Mouse (Mus musculus): ENCODE measurements around the gene Sart3. TPM values are rescaled to one million over a fixed set of nuclear protein-coding genes. Genes with fewer than 3 reads are reported as not detected.
"Not testable (repeated sequence)": the region's sequence is repeated elsewhere in the genome, so short reads cannot be mapped to it uniquely, and the experiment has no call there.

Gene Sart3
- total RNA-seq (2021): 10 to 100 TPM; 29.1 to 35.0 TPM

DNA sequence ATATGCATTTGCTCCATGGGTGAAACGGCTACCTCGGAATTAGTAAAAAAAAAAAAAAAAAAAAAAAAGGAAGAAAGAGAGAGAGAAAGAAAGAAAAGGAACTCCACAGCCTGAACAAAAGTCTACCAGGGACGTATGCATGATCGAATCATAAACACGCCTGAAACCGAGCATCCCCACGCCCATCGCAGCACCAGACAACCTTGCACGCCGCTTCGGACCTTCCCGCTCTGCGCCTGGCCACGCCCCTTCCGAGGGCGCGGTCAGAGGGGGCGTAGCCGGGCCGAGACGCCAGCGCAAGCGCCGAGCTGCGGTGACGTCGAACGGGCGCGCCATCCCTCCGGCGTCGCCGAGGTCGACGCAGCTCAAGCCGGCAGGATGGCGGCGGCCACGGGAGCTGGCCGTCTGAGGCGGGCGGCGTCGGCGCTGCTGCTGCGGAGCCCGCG lies at the start of gene Sart3, which contains the start of gene Iscu:
Sart3 (minus strand) TSS at position 61 of the 446 bp plus-strand sequence.
Iscu (plus strand) TSS at position 299 of the 446 bp plus-strand sequence.
- intact Hi-C loops (cut with DNase I): loop anchor here (2.0 to 5.0 kb wide), 2 partner anchors 72 to 180 kb away; no protein-coding TSS in a partner anchor

DNA sequence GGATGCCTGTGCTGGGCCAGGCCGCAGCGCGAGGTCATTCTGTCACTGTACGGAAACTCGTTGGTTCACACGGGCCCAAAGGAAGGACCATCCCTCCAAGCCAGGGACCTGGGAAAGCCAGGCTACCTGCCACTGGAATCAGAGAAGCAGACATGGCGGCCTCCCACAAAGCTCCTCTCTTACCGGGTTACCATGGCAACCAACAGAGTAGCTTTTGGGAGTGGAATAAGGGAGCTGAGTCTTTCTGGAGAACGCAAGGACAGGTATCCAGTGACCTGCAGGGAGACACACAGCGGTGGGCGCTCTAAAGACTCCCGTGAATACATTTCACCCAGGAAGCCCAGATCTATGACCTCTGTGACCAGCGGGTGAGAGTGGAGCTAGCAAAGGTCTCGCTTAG lies 46.3 kb upstream of the Sart3 start:
- intact Hi-C loops (cut with DNase I): loop anchor here (10.0 kb wide), 1 partner anchor 454 kb away; no protein-coding TSS in a partner anchor
- no peak for DNase-seq (ENCODE audit: extremely low spot score in 1 of 2, low spot score in 2 of 2)

More for the DNA sequence above, at the start of gene Sart3, which contains the start of gene Iscu:
- peak; percentile 90 to 97 for DNase-seq (ENCODE audit: extremely low spot score in 1 of 2, low spot score in 2 of 2)

DNA sequence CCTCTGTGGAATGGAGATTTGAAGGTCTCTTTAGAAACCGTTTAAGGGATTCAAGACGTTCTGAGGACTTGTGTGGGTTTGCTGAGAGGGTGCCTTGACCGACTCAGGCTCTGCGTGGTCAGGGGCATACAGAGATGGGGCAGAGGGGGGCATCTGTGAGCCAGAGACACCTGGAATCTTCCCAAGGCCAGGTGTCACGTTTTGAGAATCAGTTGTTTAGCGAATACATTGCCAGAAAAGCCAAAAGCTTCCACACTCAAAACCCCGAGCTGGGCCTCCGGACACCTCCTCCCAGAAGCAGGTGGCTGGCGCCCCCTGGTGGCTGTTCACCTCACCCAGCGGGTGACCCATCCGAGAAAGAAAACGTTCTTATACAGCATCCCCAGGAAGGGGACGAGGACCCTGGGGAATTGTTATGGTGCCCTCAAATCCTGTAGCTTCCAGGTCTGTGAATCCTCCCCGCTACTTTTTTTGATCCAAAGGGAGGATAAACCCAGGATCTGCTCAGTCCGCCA lies 43.4 kb upstream of the Sart3 start:
- DNase-seq (ENCODE audit: extremely low spot score in 1 of 2, low spot score in 2 of 2): peak in 1 of 2 experiments; percentile 82
- intact Hi-C loops (cut with DNase I): loop anchor here (1.0 to 10.0 kb wide), 2 partner anchors 42 to 451 kb away; no protein-coding TSS in a partner anchor

DNA sequence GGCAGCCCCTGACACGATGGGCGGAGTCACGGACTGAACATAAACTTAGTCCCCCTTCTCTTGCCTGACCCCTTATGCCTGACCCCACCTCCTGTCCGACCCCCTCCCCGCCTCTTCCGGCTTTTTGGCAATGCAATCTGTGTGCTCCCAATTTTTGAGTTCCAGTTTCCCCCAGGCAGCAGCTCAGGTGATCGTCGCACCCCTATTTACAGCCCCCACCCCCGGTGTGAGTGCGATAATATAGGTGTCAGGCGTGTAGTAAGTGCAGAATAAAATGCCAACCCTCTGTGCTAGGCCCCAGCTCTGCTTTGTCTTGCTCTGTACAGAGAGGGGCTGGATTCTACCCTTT lies 42.7 kb upstream of the Sart3 start:
- intact Hi-C loops (cut with DNase I): loop anchor here (1.0 to 10.0 kb wide), 2 partner anchors 42 to 450 kb away; no protein-coding TSS in a partner anchor
- no peak for DNase-seq (ENCODE audit: extremely low spot score in 1 of 2, low spot score in 2 of 2)

DNA sequence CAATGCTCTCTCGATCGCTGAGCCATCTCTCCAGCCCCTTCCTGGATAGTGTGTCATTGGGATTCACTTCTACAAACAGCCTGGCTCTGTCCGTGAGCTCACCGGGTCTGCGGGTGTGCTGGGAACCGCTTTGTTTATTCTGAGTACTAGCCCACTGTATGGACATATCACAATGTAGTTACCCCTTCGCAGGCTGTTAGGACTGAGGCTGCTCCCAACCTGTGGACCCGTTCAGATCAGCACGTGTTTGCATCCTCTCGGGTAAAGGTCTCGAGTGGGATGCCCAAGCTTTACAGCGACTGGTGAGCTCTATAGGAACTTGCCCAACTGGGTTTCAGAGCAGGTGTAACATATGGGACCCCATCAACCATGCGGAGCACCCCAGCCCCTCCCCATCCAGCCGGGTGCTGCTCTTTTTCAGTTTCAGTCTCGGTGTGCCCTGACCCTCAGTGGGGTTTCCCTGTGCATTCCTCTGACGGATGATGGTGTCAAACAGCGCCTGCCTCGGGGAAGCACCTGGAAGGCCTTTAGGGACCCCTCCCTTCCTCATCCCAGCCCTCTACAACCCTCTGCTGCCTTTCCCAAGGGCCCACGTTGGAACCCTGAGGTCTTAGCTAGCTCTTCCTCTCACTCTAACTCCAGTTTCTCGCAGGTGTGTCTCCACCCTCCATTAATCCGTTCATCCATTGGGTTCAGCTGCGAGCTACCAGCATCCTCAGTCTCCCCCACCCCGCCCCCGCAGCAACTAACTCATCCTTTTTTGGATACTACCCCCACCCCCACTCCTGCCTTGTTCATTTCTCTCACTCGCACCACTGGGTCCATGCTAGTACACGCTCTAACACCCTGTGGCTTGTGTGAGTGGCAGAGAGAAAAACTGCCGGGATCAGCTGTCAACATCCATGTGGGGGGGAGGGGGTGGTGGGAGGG lies 42.1 kb upstream of the Sart3 start:
- no peak for DNase-seq (ENCODE audit: extremely low spot score in 1 of 2, low spot score in 2 of 2)
- intact Hi-C loops (cut with DNase I): loop anchor here (1.0 to 10.0 kb wide), 2 partner anchors 41 to 450 kb away; no protein-coding TSS in a partner anchor

DNA sequence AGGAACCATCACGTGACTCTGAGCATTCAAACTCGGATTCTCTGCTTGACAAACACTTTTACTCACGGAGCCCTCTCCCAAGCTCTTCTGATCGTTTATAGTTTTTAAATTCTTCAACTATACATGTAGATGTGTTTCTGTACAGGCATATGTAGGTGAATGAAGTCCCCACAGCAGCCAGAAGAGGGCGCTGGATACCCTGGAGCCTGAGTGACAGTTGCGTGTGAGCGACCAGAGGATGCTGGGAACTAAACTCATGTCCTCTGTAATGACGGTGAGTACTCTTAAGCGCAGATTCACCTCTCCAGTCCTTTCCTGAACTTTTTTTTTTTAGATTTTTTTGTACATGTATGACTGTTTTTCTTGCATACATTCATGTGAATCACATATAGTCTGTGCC lies 41.3 kb upstream of the Sart3 start:
- no peak for DNase-seq (ENCODE audit: extremely low spot score in 1 of 2, low spot score in 2 of 2)
- intact Hi-C loops (cut with DNase I): loop anchor here (10.0 kb wide), 1 partner anchor 449 kb away; no protein-coding TSS in a partner anchor

DNA sequence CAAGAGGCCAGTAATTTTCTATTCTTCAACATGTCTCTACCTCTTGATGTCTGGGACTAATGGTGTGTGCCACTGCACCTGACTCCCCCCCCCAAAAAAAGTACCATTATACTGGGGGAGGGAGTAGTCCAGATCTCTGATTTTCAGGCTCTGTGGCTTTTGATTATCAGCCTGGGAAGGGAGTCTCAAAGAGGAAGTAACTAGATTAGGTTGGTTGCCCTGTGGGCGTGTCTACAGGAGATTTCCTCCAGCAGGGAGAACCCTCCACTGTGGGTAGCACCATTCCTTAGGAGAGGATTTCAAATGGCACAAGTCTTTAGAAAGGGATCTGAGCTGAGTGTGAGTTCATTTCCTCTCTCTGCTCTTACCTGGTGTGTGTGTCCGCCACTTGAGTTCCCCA lies 40.3 kb upstream of the Sart3 start:
- intact Hi-C loops (cut with DNase I): loop anchor here (10.0 kb wide), 1 partner anchor 448 kb away; no protein-coding TSS in a partner anchor

DNA sequence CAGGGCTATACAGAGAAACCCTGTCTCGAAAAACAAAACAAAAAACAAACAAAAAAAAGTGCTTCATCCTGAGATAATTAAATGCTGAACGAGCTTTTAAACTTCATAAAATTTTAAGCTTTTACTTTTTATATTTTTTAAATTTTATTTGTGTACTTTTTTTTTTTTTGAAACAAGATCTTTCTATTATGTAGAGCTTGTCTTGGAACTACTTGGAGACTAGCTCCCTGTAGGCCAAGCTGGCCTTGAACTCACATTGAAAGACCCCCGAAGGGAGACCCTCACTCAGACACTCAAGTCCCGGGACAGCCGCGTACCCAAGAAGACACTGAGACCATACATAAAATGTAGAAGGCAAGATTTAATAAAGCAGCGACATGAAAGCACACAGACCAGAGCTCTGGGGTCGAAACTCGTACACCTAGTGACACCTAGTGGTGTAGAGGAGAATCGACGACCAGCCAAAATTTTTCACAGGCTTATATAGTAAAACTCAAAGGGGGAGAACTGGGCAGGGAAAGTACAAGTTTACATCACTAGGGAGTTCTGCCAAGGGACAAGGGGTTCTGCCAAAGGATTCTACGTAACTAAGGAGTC lies 39.6 kb upstream of the Sart3 start:
- intact Hi-C loops (cut with DNase I): loop anchor here (10.0 kb wide), 1 partner anchor 447 kb away; no protein-coding TSS in a partner anchor
- DNase-seq (ENCODE audit: extremely low spot score in 1 of 2, low spot score in 2 of 2): not testable (repeated sequence)

More for the DNA sequence above, 40.3 kb upstream of the Sart3 start:
- no peak for DNase-seq (ENCODE audit: extremely low spot score in 1 of 2, low spot score in 2 of 2)

DNA sequence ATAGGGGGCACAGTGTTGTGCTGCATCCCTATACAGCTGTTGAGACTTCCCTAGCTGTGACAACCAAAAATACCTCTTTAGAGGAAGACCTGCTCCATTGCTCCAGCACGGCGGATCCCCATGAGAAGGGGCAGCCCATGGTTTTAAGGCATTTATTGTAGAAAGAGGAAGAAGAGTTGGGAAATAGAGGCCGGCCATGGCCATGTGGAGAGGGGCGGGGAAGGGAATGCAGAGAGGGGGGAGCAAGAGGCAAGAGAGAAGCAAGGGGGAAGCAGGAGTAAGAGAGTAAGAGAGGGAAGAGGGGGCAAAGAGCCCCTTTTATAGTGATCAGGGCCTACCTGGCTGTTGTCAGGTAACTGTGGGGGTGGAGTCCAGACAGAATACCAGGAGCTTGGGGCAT lies 37.8 kb upstream of the Sart3 start:
- DNase-seq (ENCODE audit: extremely low spot score in 1 of 2, low spot score in 2 of 2): no peak
- intact Hi-C loops (cut with DNase I): loop anchor here (10.0 kb wide), 1 partner anchor 445 kb away; no protein-coding TSS in a partner anchor

DNA sequence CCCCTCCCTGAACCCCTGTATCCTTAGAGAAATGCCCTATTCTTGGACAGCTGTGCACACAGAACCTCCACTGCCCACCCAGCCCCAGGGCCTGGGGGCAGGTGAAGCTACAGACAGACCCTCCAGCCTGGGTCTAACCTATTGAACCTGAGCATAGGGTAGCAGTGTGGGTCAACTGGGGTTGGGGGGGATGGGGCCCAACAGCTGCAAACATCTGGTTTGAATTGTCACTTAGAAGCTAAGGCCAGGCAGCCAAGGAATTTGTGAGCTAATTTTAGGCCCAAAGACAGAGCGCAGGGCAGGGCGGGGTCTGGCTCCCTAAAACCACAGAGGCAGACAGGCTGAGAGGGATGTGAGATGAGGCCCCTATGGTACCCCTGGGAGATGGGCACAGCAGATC lies 35.9 kb upstream of the Sart3 start:
- no peak for DNase-seq (ENCODE audit: extremely low spot score in 1 of 2, low spot score in 2 of 2)
- intact Hi-C loops (cut with DNase I): no loop called here

DNA sequence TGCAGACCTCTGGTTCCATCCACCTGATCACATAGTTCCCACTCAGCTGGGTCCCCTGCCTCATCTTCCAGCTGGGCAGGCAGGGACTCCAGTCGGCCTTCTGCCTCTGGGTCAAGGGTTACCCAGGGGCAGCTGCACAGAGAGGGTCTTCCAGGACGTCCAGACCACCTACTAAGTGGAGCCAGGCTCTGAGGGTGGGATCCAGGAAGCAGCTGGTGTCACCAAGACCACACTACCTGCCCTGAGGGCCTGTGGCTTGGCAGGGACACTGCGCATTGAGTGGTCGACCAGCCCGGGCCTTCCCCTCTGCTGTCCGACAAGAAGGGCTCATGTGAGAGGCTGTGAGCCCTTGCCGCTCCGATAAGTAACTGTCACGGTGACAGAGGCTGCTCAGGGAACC lies 35.4 kb upstream of the Sart3 start:
- intact Hi-C loops (cut with DNase I): no loop called here
- no peak for DNase-seq (ENCODE audit: extremely low spot score in 1 of 2, low spot score in 2 of 2)

DNA sequence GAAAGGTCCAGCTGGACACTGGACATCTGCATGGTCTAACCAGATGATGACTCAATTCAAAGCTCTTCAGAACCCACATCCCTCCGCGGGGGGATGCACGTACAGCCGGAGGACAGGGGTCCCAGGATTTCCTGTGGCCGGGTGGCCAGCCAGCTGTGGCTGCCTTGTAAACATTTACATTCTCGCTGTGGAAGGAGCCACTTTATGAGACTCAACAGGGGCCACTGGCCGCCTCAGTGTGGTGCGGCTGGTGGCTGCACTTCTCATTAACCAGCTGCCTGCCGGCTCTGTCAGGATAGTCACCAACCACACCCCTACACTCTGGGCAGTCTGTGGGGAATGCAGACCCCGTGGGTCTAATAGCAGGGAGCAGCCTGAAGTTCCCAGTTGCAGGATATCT lies 34.1 kb upstream of the Sart3 start:
- intact Hi-C loops (cut with DNase I): no loop called here
- DNase-seq (ENCODE audit: extremely low spot score in 1 of 2, low spot score in 2 of 2): no peak

DNA sequence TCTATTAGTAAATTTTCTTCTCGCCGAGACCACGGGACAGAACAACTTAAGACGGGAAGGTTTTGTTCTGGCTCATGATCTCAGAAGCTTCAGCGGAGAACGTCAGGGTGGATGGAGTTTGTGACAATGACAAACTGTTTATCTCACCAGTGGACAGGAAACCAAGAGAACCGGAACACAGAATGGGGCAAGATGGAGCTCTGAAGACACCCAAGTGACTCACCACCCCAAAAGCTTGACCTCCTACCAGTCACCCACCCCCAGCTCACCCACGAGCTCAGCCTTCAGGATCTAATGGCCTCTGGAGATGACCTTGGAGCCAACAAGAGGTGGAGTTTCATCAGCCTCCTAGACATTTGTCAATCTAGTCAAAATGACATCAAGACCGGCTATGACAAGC lies 33.0 kb upstream of the Sart3 start:
- intact Hi-C loops (cut with DNase I): no loop called here
- no peak for DNase-seq (ENCODE audit: extremely low spot score in 1 of 2, low spot score in 2 of 2)

DNA sequence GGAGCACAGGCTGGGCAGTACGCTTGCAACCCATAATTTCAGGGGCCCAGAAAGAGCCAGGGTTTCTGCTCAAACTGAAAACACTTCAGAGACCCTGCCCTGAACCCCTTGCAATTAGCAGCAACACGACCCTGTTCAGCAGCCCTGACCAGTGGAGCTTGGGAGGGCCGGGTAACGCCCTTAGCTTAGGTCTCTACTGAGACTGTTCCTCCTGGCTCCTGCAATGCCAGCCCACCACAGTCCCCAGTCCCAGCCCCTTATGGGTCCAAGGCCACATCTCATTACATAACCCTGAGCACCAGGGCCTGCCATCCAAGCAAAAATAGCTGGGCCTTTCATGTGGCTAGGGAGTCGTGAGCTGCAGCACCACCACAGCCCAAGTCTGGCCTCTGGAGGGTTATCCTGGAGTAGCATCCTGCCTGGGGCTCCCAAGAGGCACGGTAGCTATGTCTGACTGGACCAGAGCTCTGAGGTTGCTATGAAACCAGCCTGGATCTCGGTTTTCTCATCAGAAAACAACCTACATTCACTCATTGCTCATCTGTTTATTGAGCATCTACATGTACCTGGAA lies 32.2 kb upstream of the Sart3 start:
- intact Hi-C loops (cut with DNase I): no loop called here

DNA sequence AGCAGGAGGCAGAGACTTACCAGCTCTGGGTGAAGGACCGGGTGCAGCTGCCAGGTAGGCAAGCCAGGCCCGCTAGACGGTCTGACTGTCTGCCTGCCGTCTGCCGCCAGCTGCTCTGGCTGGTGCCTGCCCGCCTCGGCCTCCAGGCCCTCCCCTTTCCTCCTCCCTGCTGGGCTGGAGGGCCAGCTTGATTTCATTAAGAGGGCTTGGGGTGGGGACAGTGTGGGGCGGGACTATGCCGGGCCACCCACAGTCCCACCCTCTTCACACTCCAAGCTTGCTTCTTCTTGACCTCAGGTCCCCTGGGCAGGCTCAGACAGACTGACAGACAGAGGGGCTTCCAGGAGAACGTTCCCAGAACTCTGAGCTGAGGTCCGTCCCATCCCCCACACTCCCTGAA lies 28.0 kb upstream of the Sart3 start, which contains the start of gene Tmem119:
Tmem119 (minus strand) TSS at position 237 of the 400 bp plus-strand sequence.
- peak in 1 of 2 experiments; percentile 76 for DNase-seq (ENCODE audit: extremely low spot score in 1 of 2, low spot score in 2 of 2)
- intact Hi-C loops (cut with DNase I): no loop called here

More for the DNA sequence above, 32.2 kb upstream of the Sart3 start:
- no peak for DNase-seq (ENCODE audit: extremely low spot score in 1 of 2, low spot score in 2 of 2)

DNA sequence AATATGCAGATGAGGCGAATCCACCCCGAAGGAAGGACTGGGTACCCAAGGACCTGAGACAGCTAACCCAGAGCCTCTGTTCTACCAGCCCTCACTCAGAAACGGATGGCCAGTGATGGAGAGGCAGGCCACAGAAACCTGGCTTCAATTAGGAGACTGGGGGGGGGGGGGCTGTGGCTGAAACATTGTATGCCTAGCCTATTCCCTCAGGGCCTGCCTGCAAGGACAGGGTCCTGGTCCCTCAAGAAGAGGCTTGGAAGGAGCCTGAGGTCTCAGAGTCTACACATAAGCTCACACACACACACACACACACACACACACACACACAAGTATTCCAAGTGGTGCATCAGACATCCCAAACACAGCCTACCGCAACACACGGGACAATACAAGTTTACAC lies 27.4 kb upstream of the Sart3 start:
- no peak for DNase-seq (ENCODE audit: extremely low spot score in 1 of 2, low spot score in 2 of 2)
- intact Hi-C loops (cut with DNase I): no loop called here

DNA sequence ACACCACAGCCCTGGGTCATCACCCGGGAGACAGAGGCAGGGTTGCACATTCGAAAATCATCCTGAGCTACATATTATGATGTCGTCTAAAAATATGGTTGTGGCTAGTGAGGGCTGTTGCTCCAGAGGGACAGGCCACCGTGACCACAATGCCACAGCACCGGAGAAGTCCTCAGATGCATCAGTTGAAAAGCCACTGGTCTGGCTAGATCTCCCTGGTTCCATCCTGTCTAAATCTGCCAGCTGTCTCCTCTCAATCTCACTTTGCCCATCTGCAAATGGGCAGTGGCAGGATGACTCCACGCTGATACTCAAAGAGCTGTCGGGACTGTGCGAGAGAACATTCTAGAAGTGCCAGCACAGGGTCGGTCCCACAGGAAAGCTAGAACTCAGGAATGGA lies 26.2 kb upstream of the Sart3 start:
- intact Hi-C loops (cut with DNase I): no loop called here
- DNase-seq (ENCODE audit: extremely low spot score in 1 of 2, low spot score in 2 of 2): no peak

DNA sequence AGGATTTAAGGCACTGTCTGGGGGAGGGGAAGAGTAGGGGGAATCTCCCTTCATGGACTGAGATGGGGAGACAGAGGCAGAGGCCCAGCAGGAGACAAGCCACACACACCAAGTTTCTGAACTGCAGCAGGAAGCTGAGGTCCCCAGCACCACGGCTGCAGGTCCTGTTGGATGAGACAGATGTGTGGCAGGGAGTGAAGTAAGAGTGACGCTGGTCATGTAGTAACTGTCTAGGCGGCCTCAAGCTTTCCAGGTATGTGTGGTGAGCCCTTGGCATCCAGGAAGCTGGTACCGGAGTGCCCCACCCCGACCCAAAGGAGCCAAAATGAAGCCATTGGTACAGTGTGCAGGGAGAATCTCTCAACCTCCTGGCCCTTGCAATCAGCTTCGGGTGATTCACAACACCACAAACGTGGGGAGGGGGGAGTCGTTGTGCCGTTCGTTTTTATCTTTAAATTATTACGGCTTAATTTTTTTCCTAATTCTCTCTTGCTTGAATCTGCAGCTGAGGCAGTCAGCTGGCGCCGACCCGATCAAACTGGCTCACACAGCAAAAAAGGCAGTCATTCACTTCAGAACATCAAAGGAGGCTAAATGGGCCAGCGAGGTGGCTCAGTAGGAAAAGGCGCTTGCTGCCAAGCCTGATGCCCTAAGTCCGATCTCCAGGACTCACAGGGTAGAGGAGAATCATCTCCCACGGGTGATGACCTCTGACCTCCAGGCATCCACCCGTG lies 25.0 kb upstream of the Sart3 start:
- intact Hi-C loops (cut with DNase I): no loop called here
- no peak for DNase-seq (ENCODE audit: extremely low spot score in 1 of 2, low spot score in 2 of 2)
